Mouse (Mus musculus): ENCODE measurements around the gene Rasl2-9. TPM values are rescaled to one million over a fixed set of nuclear protein-coding genes. Genes with fewer than 3 reads are reported as not detected.
"Not testable (repeated sequence)": the region's sequence is repeated elsewhere in the genome, so short reads cannot be mapped to it uniquely, and the experiment has no call there.

Rasl2-9 gene
- 0.42 and 0.78 TPM in 2 replicates for polyA plus RNA-seq (2015; fragmentation: Nextera tagmentation; extraction: Ambion mirVana)

DNA sequence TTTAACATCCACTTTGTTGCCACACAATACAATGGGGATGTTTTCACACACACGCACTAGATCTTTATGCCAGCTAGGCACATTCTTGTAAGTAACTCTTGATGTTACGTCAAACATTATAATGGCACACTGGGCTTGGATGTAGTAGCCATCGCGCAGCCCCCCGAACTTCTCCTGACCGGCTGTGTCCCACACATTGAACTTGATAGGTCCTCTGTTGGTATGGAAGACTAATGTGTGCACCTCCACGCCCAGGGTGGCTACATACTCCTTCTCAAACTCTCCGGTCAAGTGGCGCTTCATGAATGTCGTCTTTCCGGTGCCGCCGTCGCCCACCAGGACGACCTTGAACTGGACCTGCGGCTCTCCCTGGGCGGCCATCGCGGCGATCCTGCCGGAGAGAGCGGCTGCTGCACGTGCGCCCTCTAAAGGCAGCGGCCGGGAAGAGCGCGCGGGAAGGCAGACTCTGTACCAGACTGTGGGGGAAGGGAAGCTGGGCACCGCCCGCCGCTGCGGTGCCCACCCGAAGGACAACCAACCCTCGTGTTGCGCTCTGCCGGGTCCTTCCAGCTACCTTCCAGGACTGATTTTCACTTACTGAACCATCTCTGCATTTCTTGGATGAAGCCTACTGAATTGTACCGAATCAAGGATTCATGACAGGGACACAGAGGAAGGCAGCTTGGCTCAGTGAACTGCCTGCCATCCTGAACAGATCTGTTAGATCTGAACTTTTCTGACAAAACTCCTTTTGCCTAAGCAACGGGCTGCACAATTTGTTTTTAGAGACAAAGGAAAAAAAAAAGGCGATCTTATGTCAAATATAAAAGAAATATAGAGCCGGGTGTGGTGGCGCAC lies at the start of gene Rasl2-9:
Rasl2-9 (minus strand) TSS at position 402 of the 858 bp plus-strand sequence.
- no peak for TF ChIP-seq EP300 (IDR thresholded peaks at IDR 0.05; ENCODE audit: low read depth)
- TF ChIP-seq CTCF (IDR thresholded peaks at IDR 0.05; ENCODE audit: low read depth): peak; percentile 92
- ATAC-seq: peak; percentile 94
- Histone ChIP-seq H3K9ac (replicated peaks) (peak within 1 kb of the TSS; percentile 22), H3K4me3 (ENCODE audit: low read depth, low read length) (peak within 1 kb of the TSS; percentile 41), H3K4me2 (ENCODE audit: low read depth, low read length) (peak within 1 kb of the TSS; percentile 77), H3K27me3 (ENCODE audit: insufficient read depth, low read length) (no peaks in the 10 kb centered on the region), H3K4me1 (ENCODE audit: insufficient read depth) (peaks cover 6% of the 10 kb centered on the region; the same call in 1 of the 2 replicates), H3K36me3 (replicated peaks; ENCODE audit: insufficient read depth, low read length) (no peaks in the 10 kb centered on the region), H3K27ac (ENCODE audit: low read depth) (no peak within 1 kb of the TSS), H3K9me3 (ENCODE audit: low read length) (no peaks in the 10 kb centered on the region)
- peak; percentile 84 for DNase-seq
- WGBS (ENCODE audit: insufficient replicate concordance): 14% methylated on average over 42 of the region's 42 CpGs

DNA sequence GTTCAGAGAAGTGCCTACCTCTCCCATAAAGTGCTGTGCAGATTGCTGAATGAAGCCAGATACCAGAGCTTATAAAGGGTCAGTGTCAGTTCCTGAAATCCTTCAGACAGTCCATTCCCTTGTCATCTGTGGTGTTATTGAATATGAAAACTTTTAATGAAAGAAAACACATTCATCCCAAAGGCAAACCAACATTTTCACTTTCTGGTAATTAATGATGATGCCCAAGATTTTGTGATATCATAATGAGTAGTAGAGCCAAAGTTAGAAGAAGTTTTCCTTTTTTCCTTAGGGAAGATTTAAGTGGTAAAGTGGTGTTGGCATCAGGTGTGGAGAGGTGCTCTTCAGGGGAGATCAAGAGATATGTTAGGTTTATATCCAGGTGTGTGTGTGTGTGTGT lies 23.8 kb upstream of the Rasl2-9 start, which contains the start of gene Vmn1r55:
Vmn1r55 (minus strand) TSS at position 101 of the 400 bp plus-strand sequence.
- not testable (repeated sequence) for ATAC-seq; H3K27me3 ChIP-seq (ENCODE audit: insufficient read depth, low read length); H3K9ac ChIP-seq (replicated peaks); H3K36me3 ChIP-seq (replicated peaks; ENCODE audit: insufficient read depth, low read length); H3K9me3 ChIP-seq (ENCODE audit: low read length); H3K4me2 ChIP-seq (ENCODE audit: low read depth, low read length); H3K4me1 ChIP-seq (ENCODE audit: insufficient read depth); DNase-seq; H3K27ac ChIP-seq (ENCODE audit: low read depth); H3K4me3 ChIP-seq (ENCODE audit: low read depth, low read length)

DNA sequence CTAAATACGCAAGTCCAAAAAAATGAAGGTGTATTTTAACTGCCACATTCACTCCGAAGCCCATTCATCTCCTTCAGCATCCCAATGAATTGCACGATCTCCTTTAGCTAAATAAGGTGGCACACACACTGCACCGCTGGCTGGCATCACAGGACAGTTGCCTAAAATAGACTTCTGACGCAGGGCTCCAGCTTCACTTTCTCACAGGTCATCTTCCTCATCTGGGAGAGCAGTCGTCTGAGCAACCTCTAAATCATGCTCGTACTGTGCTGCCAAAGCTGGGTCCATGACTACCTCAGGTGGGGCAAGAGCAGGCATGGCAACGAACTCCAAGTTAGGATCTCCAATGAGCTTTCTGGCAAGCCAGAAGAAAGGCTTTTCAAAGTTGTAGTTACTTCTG lies 672 bp downstream of the Rasl2-9 start:
- Histone ChIP-seq H3K9me3 (ENCODE audit: low read length) (no peaks in the 10 kb centered on the region), H3K9ac (replicated peaks) (no peak overlapping the region), H3K4me2 (ENCODE audit: low read depth, low read length) (peak overlapping the region; percentile 77; the same call in 1 of the 2 replicates), H3K4me1 (ENCODE audit: insufficient read depth) (peaks cover 6% of the 10 kb centered on the region; the same call in 1 of the 2 replicates), H3K4me3 (ENCODE audit: low read depth, low read length) (no peak overlapping the region), H3K36me3 (replicated peaks; ENCODE audit: insufficient read depth, low read length) (no peaks in the 10 kb centered on the region), H3K27ac (ENCODE audit: low read depth) (no peak overlapping the region), H3K27me3 (ENCODE audit: insufficient read depth, low read length) (no peaks in the 10 kb centered on the region)
- 76% methylated on average over 8 of the region's 8 CpGs for WGBS (ENCODE audit: insufficient replicate concordance)
- DNase-seq (no peak), ATAC-seq (no peak)
- TF ChIP-seq CTCF (IDR thresholded peaks at IDR 0.05; ENCODE audit: low read depth) (no peak), EP300 (IDR thresholded peaks at IDR 0.05; ENCODE audit: low read depth) (no peak)

DNA sequence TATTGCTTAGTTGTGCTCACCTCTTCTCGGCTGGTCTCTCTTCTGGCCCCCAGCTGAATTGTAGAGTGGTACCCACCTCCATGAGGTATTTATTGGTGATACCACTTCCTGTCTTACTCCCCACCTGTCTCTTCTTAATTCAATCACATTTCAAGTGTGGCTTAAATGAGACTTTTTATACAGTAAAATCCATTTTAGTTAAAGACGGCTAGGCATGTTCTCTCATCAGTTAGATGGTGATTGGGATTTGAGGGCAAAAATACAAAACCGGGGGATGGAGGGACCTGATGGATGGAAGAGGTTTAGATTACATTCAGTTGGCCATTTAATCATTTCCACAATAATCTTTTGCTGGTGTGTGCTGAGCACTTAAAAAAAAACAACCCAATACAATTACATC lies 8.9 kb downstream of the Rasl2-9 start, which contains the start of gene Rfpl4:
Rfpl4 (minus strand) TSS at position 101 of the 400 bp plus-strand sequence.
- Histone ChIP-seq H3K27me3 (ENCODE audit: insufficient read depth, low read length) (no peaks in the 10 kb centered on the region), H3K9ac (replicated peaks) (no peak within 1 kb of the TSS), H3K36me3 (replicated peaks; ENCODE audit: insufficient read depth, low read length) (no peaks in the 10 kb centered on the region), H3K4me3 (ENCODE audit: low read depth, low read length) (no peak within 1 kb of the TSS), H3K27ac (ENCODE audit: low read depth) (no peak within 1 kb of the TSS), H3K4me2 (ENCODE audit: low read depth, low read length) (no peak within 1 kb of the TSS), H3K9me3 (ENCODE audit: low read length) (no peaks in the 10 kb centered on the region), H3K4me1 (ENCODE audit: insufficient read depth) (no peaks in the 10 kb centered on the region)
- WGBS (ENCODE audit: insufficient replicate concordance): 75% methylated on average over 3 of the region's 3 CpGs
- no peak for ATAC-seq
- DNase-seq: no peak
- TF ChIP-seq EP300 (IDR thresholded peaks at IDR 0.05; ENCODE audit: low read depth) (no peak), CTCF (IDR thresholded peaks at IDR 0.05; ENCODE audit: low read depth) (no peak)

DNA sequence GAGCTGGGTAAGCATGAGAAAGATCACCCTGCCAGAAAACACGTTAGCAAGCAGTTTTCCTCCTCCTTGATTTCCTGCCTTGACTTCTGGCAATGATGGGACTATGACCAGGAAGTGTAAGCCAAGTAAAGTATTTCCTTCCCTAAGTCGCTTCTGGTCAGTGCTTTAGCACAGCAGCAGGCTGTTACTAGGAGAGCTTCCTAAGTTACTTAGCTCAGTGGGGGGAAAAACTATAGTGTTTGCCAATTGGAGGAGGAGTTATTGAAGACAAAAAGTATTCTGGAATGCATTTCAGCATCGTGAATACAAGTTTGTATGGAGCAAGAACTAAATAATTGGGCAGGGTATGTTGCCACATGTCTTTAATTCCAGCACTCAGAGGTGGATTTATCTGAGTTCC lies 13.0 kb downstream of the Rasl2-9 start:
- no peaks in the 10 kb centered on the region for H3K36me3 ChIP-seq (replicated peaks; ENCODE audit: insufficient read depth, low read length)
- no peak overlapping the region for H3K9ac ChIP-seq (replicated peaks)
- ATAC-seq (no peak), DNase-seq (no peak)
- H3K4me3 ChIP-seq (ENCODE audit: low read depth, low read length): no peak overlapping the region
- TF ChIP-seq EP300 (IDR thresholded peaks at IDR 0.05; ENCODE audit: low read depth) (no peak), CTCF (IDR thresholded peaks at IDR 0.05; ENCODE audit: low read depth) (no peak)
- no peaks in the 10 kb centered on the region for H3K27me3 ChIP-seq (ENCODE audit: insufficient read depth, low read length)
- WGBS (ENCODE audit: insufficient replicate concordance): 38% methylated on average over 3 of the region's 3 CpGs
- H3K9me3 ChIP-seq (ENCODE audit: low read length): no peaks in the 10 kb centered on the region
- no peak overlapping the region for H3K27ac ChIP-seq (ENCODE audit: low read depth)
- H3K4me1 ChIP-seq (ENCODE audit: insufficient read depth): no peaks in the 10 kb centered on the region
- H3K4me2 ChIP-seq (ENCODE audit: low read depth, low read length): no peak overlapping the region

DNA sequence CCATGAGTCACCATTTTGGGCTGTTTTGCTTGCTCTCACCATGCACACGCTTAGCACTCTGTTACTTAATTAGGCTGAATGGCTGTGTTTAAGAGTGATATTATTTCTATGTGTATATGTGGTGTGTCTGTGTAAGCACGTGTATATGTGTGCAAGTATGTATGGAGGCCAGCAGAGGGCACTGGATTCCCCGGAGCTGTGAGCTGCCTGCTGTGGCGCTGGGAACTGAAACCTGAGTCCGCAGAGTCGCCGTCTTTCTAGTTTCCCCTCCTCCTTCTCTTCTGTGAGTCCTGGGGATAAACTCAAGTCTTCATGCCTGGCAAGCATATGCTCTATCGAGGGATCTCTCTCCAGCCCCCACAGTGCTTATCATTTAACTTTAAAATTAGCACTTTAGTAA lies 16.4 kb downstream of the Rasl2-9 start:
- Histone ChIP-seq H3K4me2 (ENCODE audit: low read depth, low read length) (no peak overlapping the region), H3K9me3 (ENCODE audit: low read length) (no peaks in the 10 kb centered on the region), H3K4me1 (ENCODE audit: insufficient read depth) (no peaks in the 10 kb centered on the region), H3K4me3 (ENCODE audit: low read depth, low read length) (no peak overlapping the region), H3K27ac (ENCODE audit: low read depth) (no peak overlapping the region), H3K27me3 (ENCODE audit: insufficient read depth, low read length) (no peaks in the 10 kb centered on the region), H3K36me3 (replicated peaks; ENCODE audit: insufficient read depth, low read length) (no peaks in the 10 kb centered on the region), H3K9ac (replicated peaks) (no peak overlapping the region)
- ATAC-seq (no peak), DNase-seq (no peak)
- WGBS (ENCODE audit: insufficient replicate concordance): 74% methylated on average over 8 of the region's 8 CpGs
- TF ChIP-seq EP300 (IDR thresholded peaks at IDR 0.05; ENCODE audit: low read depth) (no peak), CTCF (IDR thresholded peaks at IDR 0.05; ENCODE audit: low read depth) (no peak)
